Mouse (Mus musculus): ENCODE data around the gene Zfp235. TPM values are rescaled to one million over a fixed set of nuclear protein-coding genes. Genes with fewer than 3 reads are reported as not detected.

The Zfp235 gene
- total and polyA plus RNA-seq, 3 experiments = 4.5 to 6.2 TPM; not detected in 1

- Histone ChIP-seq H3K27me3 (ENCODE audit: control insufficient read depth in 1 of 2, insufficient read depth in 2 of 2, low read length in 2 of 2) (no peaks in the 10 kb centered on the region), H3K4me3 (ENCODE audit: control insufficient read depth in 1 of 2, insufficient read depth in 1 of 2, low read depth in 2 of 2, low read length in 2 of 2) (no peak overlapping the region), H3K9ac (ENCODE audit: control insufficient read depth, low read depth, low read length, poor library complexity, severe bottlenecking) (no peak overlapping the region), H3K4me1 (ENCODE audit: control insufficient read depth in 1 of 2, insufficient read depth in 2 of 2, low read length in 2 of 2) (no peaks in the 10 kb centered on the region), H3K79me2 (ENCODE audit: control insufficient read depth, insufficient read depth, low read length, poor library complexity) (no peaks in the 10 kb centered on the region), H3K36me3 (ENCODE audit: control insufficient read depth in 1 of 2, insufficient read depth in 2 of 2, low read length in 2 of 2) (no peaks in the 10 kb centered on the region), H3K27ac (ENCODE audit: control insufficient read depth, low read depth, low read length) (no peak overlapping the region), H3K9me3 (replicated peaks; ENCODE audit: insufficient read depth, low read length) (no peaks in the 10 kb centered on the region)
- no peak for TF ChIP-seq CHD1 (IDR thresholded peaks at IDR 0.05; ENCODE audit: low read depth, low read length)
- TF ChIP-seq MAZ (IDR thresholded peaks at IDR 0.05; ENCODE audit: low read depth, low read length) = no peak
- no peak for TF ChIP-seq MYB (IDR thresholded peaks at IDR 0.05; ENCODE audit: low read depth, low read length)
- TF ChIP-seq ETS1 (IDR thresholded peaks at IDR 0.05; ENCODE audit: low read depth, low read length) = no peak
- TF ChIP-seq ELF1 (IDR thresholded peaks at IDR 0.05; ENCODE audit: low read depth, low read length) = no peak
- TF ChIP-seq USF1 (IDR thresholded peaks at IDR 0.05; ENCODE audit: low read depth, low read length) = no peak
- no peak for TF ChIP-seq TCF12 (IDR thresholded peaks at IDR 0.05; ENCODE audit: low read depth, low read length)
- no peak for TF ChIP-seq EP300 (IDR thresholded peaks at IDR 0.05; ENCODE audit: low read depth in 1 of 2, low read length in 2 of 2)
- TF ChIP-seq TAL1 (IDR thresholded peaks at IDR 0.05; ENCODE audit: low read length) = no peak
- TF ChIP-seq GABPA (IDR thresholded peaks at IDR 0.05; ENCODE audit: low read depth, low read length) = no peak
- TF ChIP-seq POLR2A (IDR thresholded peaks at IDR 0.05; ENCODE audit: control insufficient read depth in 1 of 2, insufficient read depth in 1 of 2, low read depth in 1 of 2, low read length in 2 of 2, poor library complexity in 1 of 2) = no peak
- no peak for TF ChIP-seq MEF2A (IDR thresholded peaks at IDR 0.05; ENCODE audit: extremely low read depth, insufficient replicate concordance, low read depth, low read length, poor library complexity, severe bottlenecking)
- TF ChIP-seq E2F4 (IDR thresholded peaks at IDR 0.05; ENCODE audit: borderline replicate concordance, low read depth, low read length) = no peak
- TF ChIP-seq POLR2AphosphoS5 (IDR thresholded peaks at IDR 0.05; ENCODE audit: borderline replicate concordance, low read depth, low read length) = no peak
- no peak for TF ChIP-seq USF2 (IDR thresholded peaks at IDR 0.05; ENCODE audit: borderline replicate concordance in 1 of 2, insufficient read depth in 1 of 2, low read depth in 1 of 2, low read length in 2 of 2)
- TF ChIP-seq MAX (IDR thresholded peaks at IDR 0.05; ENCODE audit: low read length) = no peak
- DNase-seq (ENCODE audit: low read depth, low spot score) = no peak
Observed at GRCm38 (mm10) chr7:24187611-24188010, 53.6 kb downstream of the Zfp235 start.

GRCm38 (mm10) chr7:24188901-24189570 lies 55.1 kb downstream of the Zfp235 start:
- H3K9me3 ChIP-seq (replicated peaks; ENCODE audit: insufficient read depth, low read length) = no peaks in the 10 kb centered on the region
- TF ChIP-seq CHD1 (IDR thresholded peaks at IDR 0.05; ENCODE audit: low read depth, low read length) = no peak
- no peak for TF ChIP-seq ZNF384 (IDR thresholded peaks at IDR 0.05; ENCODE audit: low read depth, low read length)
- no peak overlapping the region for H3K27ac ChIP-seq (ENCODE audit: control insufficient read depth, low read depth, low read length)
- no peaks in the 10 kb centered on the region for H3K27me3 ChIP-seq (ENCODE audit: control insufficient read depth in 1 of 2, insufficient read depth in 2 of 2, low read length in 2 of 2)
- no peak overlapping the region for H3K4me3 ChIP-seq (ENCODE audit: control insufficient read depth in 1 of 2, insufficient read depth in 1 of 2, low read depth in 2 of 2, low read length in 2 of 2)
- no peak for DNase-seq (ENCODE audit: low read depth, low spot score)
- no peaks in the 10 kb centered on the region for H3K79me2 ChIP-seq (ENCODE audit: control insufficient read depth, insufficient read depth, low read length, poor library complexity)
- H3K9ac ChIP-seq (ENCODE audit: control insufficient read depth, low read depth, low read length, poor library complexity, severe bottlenecking) = no peak overlapping the region
- H3K4me1 ChIP-seq (ENCODE audit: control insufficient read depth in 1 of 2, insufficient read depth in 2 of 2, low read length in 2 of 2) = no peaks in the 10 kb centered on the region
- no peaks in the 10 kb centered on the region for H3K36me3 ChIP-seq (ENCODE audit: control insufficient read depth in 1 of 2, insufficient read depth in 2 of 2, low read length in 2 of 2)
